Mouse (Mus musculus) stomach, postnatal 0 days (tissue): ENCODE measurements around the gene Cstf3.

Experiments
- CTCF ChIP-seq: IDR thresholded peaks from 2 replicates; pipeline ENCODE4 v1.5.1; 2016; ENCODE audit warnings: antibody characterized with exemption, low read depth, mild to moderate bottlenecking, moderate library complexity
- EP300 ChIP-seq: optimal IDR thresholded peaks from 2 replicates; pipeline ENCODE3; 2016; ENCODE audit warnings: antibody characterized with exemption

DNA sequence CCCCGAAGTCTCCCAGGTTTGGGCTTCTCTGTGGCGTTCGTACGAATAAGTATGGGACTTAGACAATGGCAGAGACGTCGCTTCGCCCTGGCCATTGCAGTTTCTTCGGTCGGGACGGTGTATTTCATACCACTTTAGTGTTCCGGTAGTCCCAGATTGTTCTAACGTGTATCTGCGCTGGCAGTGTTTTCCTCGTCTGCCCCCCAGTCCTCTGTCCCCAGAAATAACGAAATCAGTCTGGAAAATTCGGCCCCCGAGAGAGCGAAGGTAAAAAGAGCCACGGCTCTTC is 450 bp downstream of the Cstf3 start:
- no peak for TF ChIP-seq CTCF
- TF ChIP-seq EP300, result no peak
